Mouse (Mus musculus) right cerebral cortex, adult 2 months (tissue): ENCODE measurements around the gene Zfp454.
A peak's percentile ranks its signal among the peaks of the same experiment; 100 is the strongest.

ENCODE experiments used
- DNase-seq, 2 experiments: peaks; one replicate each; pipeline ENCODE4 v3.0.0; 2021 to 2022; ENCODE audit warnings: low spot score in 2 of 2

Zfp454 gene

GRCm38 (mm10) chr11:50841023-50841735 is 46.3 kb downstream of the Zfp454 start, which contains the start of gene Zfp879:
Zfp879 (minus strand) TSS chr11:50841552.
- peak; percentile 97 to 98 for DNase-seq

GRCm38 (mm10) chr11:50835727-50836126 is 51.7 kb downstream of the Zfp454 start:
- DNase-seq = no peak

- DNase-seq = peak; percentile 91 to 92
Observed at GRCm38 (mm10) chr11:50827010-50827953, 60.2 kb downstream of the Zfp454 start, which contains the start of gene Zfp354c. Zfp354c (minus strand) TSS chr11:50827724.

- DNase-seq = no peak
Observed at GRCm38 (mm10) chr11:50826214-50826613, 61.2 kb downstream of the Zfp454 start.
